ENCODE assay signal across 9 mouse cellular contexts in genomic region chr14:74764191-74764918, GRCm38 (mm10). TPM values are rescaled to one million over a fixed set of nuclear protein-coding genes. Genes with fewer than 3 reads are reported as not detected.
DNase-seq lines count a peak whose midpoint lies in the region; ATAC-seq lines count a peak whose summit lies in the region.
"Had no signal": no experiment of that assay in that cellular context is flagged by ENCODE, and none has a peak within 500 bp of the region (broad histone marks: within the 10 kb centered on the region; RNA-seq: fewer than 3 reads in every experiment).

No protein-coding gene starts in this region.

- intact Hi-C loops in left cerebral cortex, postnatal 25 days (cut with DNase I): loop anchor here (1.0 to 2.0 kb wide), 2 partner anchors 184 to 226 kb away; no protein-coding TSS in a partner anchor

- H3K4me3 ChIP-seq in midbrain, embryonic 11.5 days (ENCODE audit: low read depth, low read length): no peak overlapping the region
- H3K4me3 ChIP-seq in midbrain, embryonic 15.5 days: no peak overlapping the region
- no peak overlapping the region for H3K4me3 ChIP-seq in neural tube, embryonic 11.5 days (ENCODE audit: low read depth, low read length)
- H3K4me3 ChIP-seq: embryonic facial prominence, embryonic 13.5 days had no signal

- peak; percentile 98 for DNase-seq in midbrain, embryonic 11.5 days (ENCODE audit: low spot score, missing footprints)
- peak; percentile 57 for DNase-seq in cerebellum, adult 9-11 months
- DNase-seq in gastrocnemius, adult 8-10 months (ENCODE audit: low spot score in 2 of 2): peak; percentile 37 to 48
- peak; percentile 89 for DNase-seq in induced T-regulatory cell, adult 2 months (ENCODE audit: low read depth)
- peak; percentile 52 to 55 for DNase-seq in left cerebral cortex, postnatal 25 days (ENCODE audit: low spot score in 2 of 2)
- DNase-seq in neural tube, embryonic 11.5 days (ENCODE audit: low spot score): peak; percentile 74
- peak; percentile 91 for DNase-seq in testis, postnatal 10 days (ENCODE audit: low spot score)

- 59% methylated on average over 10 of the region's 10 CpGs for WGBS in midbrain, embryonic 11.5 days
- WGBS in midbrain, embryonic 15.5 days: 58% methylated on average over 10 of the region's 10 CpGs
- 56% methylated on average over 10 of the region's 10 CpGs for WGBS in neural tube, embryonic 11.5 days

- no peak overlapping the region for H3K4me2 ChIP-seq in midbrain, embryonic 11.5 days
- H3K4me2 ChIP-seq in midbrain, embryonic 15.5 days: no peak overlapping the region
- H3K4me2 ChIP-seq in neural tube, embryonic 11.5 days (ENCODE audit: low read depth): no peak overlapping the region
- H3K4me2 ChIP-seq: embryonic facial prominence, embryonic 13.5 days had no signal

- peak; percentile 58; the same call in 1 of the 2 replicates for ATAC-seq in midbrain, embryonic 11.5 days (ENCODE audit: low FRiP score)
- no peak for ATAC-seq in midbrain, embryonic 15.5 days (replicated peaks)
- ATAC-seq in neural tube, embryonic 11.5 days (ENCODE audit: insufficient read depth, low FRiP score, low TSS enrichment): no peak

- H3K36me3 ChIP-seq in midbrain, embryonic 11.5 days (ENCODE audit: control insufficient read depth, insufficient read depth, low read length): no peaks in the 10 kb centered on the region
- H3K36me3 ChIP-seq in midbrain, embryonic 15.5 days (replicated peaks): 0 out of 2 replicates have a peak, but pooled peaks cover 4% of the 10 kb centered on the region
- H3K36me3 ChIP-seq in neural tube, embryonic 11.5 days (ENCODE audit: control insufficient read depth, insufficient read depth, low read length): no peaks in the 10 kb centered on the region

- H3K4me1 ChIP-seq in midbrain, embryonic 11.5 days (ENCODE audit: control insufficient read depth, insufficient read depth, low read length): no peaks in the 10 kb centered on the region
- H3K4me1 ChIP-seq in midbrain, embryonic 15.5 days: no peaks in the 10 kb centered on the region
- no peaks in the 10 kb centered on the region for H3K4me1 ChIP-seq in neural tube, embryonic 11.5 days (ENCODE audit: control insufficient read depth, insufficient read depth, low read length)
- H3K4me1 ChIP-seq: embryonic facial prominence, embryonic 13.5 days had no signal

- H3K9ac ChIP-seq in midbrain, embryonic 11.5 days (ENCODE audit: low read length): no peak overlapping the region
- H3K9ac ChIP-seq in midbrain, embryonic 15.5 days: no peak overlapping the region
- H3K9ac ChIP-seq in neural tube, embryonic 11.5 days (ENCODE audit: low read length): no peak overlapping the region
- H3K9ac ChIP-seq: embryonic facial prominence, embryonic 13.5 days had no signal

- no peaks in the 10 kb centered on the region for H3K27me3 ChIP-seq in midbrain, embryonic 11.5 days (ENCODE audit: control insufficient read depth, insufficient read depth, low read length)
- H3K27me3 ChIP-seq in midbrain, embryonic 15.5 days (replicated peaks): no peaks in the 10 kb centered on the region
- no peaks in the 10 kb centered on the region for H3K27me3 ChIP-seq in neural tube, embryonic 11.5 days (ENCODE audit: control insufficient read depth, insufficient read depth, low read length)
- H3K27me3 ChIP-seq: embryonic facial prominence, embryonic 13.5 days had no signal

- no peak overlapping the region for H3K27ac ChIP-seq in midbrain, embryonic 11.5 days (ENCODE audit: low read depth, low read length)
- no peak overlapping the region for H3K27ac ChIP-seq in midbrain, embryonic 15.5 days
- no peak overlapping the region for H3K27ac ChIP-seq in neural tube, embryonic 11.5 days (ENCODE audit: low read depth, low read length)
- H3K27ac ChIP-seq: embryonic facial prominence, embryonic 13.5 days had no signal

- H3K9me3 ChIP-seq in midbrain, embryonic 11.5 days (ENCODE audit: control insufficient read depth, low read length): no peaks in the 10 kb centered on the region
- no peaks in the 10 kb centered on the region for H3K9me3 ChIP-seq in midbrain, embryonic 15.5 days
- H3K9me3 ChIP-seq in neural tube, embryonic 11.5 days (ENCODE audit: control insufficient read depth, low read length): no peaks in the 10 kb centered on the region
- H3K9me3 ChIP-seq: embryonic facial prominence, embryonic 13.5 days had no signal

RNA-seq across cellular contexts. Expression of gene Esd, which starts 32.3 kb away (rescaled TPM):
- polyA plus RNA-seq in midbrain, embryonic 11.5 days (2014; fragmentation: Nextera tagmentation; extraction: Ambion mirVana): 386 and 391 TPM in 2 replicates
- polyA plus RNA-seq in midbrain, embryonic 15.5 days (2015; fragmentation: Nextera tagmentation; extraction: Ambion mirVana): 198 and 201 TPM in 2 replicates
- 10 to 100 TPM; 62.7 to 67.5 (median 65.3) TPM for total RNA-seq in gastrocnemius, adult 8-10 months (2022)
- 10 to 100 TPM; 87.9 to 88.9 TPM for total RNA-seq in left cerebral cortex, postnatal 25 days (2021)
- 351 and 358 TPM in 2 replicates for polyA plus RNA-seq in neural tube, embryonic 11.5 days (2014; fragmentation: Nextera tagmentation; extraction: Ambion mirVana)

Comparison
In these comparisons a context has a peak if more than half of its experiments do, and no peak if none do; other contexts are left out.
1. DNase-seq: peak in every context shown above with its lines; median percentile 98 in midbrain, embryonic 11.5 days; 91 in testis, postnatal 10 days; 89 in induced T-regulatory cell, adult 2 months; 74 in neural tube, embryonic 11.5 days; 57 in cerebellum, adult 9-11 months; 54 in left cerebral cortex, postnatal 25 days; 42 in gastrocnemius, adult 8-10 months.